In the genomic region with DNA sequence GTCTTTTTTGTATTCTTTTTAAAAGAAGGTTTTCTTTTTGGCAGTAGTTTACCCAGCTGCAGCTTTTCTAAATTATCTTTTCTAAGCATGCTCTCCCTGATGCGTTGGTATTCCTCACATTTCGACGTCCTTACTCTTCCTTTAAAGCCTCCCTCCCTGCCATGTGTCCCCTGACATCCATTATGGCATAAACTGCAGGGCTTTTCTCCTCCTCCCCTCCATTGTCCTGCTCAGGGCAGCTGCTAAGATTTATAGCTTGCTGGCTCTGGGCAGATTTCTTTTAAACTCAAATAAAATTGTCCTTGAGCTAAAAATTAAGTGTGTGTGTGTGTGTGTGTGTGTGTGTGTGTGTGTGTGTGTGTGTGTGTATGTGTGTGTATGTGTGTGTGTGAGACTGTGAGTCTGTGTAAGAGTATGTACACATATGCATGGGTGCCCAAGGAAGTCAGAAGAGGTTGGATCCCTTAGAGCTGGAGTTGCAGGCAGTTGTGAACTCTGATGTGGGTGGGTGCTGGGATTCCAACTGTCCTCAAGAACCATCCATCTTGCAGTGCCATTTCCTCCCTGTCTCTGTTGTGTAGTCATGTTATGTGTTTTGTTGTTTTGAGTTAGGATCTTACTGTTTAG, we compare ENCODE assay signal across 16 mouse cellular contexts. TPM values are rescaled to one million over a fixed set of nuclear protein-coding genes. Genes with fewer than 3 reads are reported as not detected.
A peak's percentile ranks its signal among the peaks of the same experiment; 100 is the strongest.
DNase-seq lines count a peak whose midpoint lies in the region; ATAC-seq lines count a peak whose summit lies in the region.
"Had no signal": no experiment of that assay in that cellular context is flagged by ENCODE, and none has a peak within 500 bp of the region (broad histone marks: within the 10 kb centered on the region; RNA-seq: fewer than 3 reads in every experiment).

No protein-coding gene starts in this region.

- 26% methylated on average over 3 of the region's 3 CpGs for WGBS in embryonic facial prominence, embryonic 15.5 days
- WGBS in neural tube, embryonic 14.5 days = 7% methylated on average over 3 of the region's 3 CpGs

- no peak overlapping the region for H3K4me3 ChIP-seq in embryonic facial prominence, embryonic 15.5 days (replicated peaks)
- H3K4me3 ChIP-seq in neural tube, embryonic 14.5 days (ENCODE audit: low read depth, low read length) = no peak overlapping the region
- H3K4me3 ChIP-seq: forebrain, embryonic 12.5 days had no signal

- DNase-seq in adrenal gland, adult 2 months = peak; percentile 40
- DNase-seq in adrenal gland, postnatal 4 days (ENCODE audit: low spot score in 2 of 2) = no peak
- peak; percentile 10 to 20 for DNase-seq in kidney, postnatal 4 days
- DNase-seq in kidney, adult 8-10 months = no peak
- no peak for DNase-seq in cerebellum, adult 18-20 months
- DNase-seq in heart, adult 11 months = no peak
- DNase-seq: cerebellum, adult 2 months; heart, adult 18-20 months; lung, embryonic 14.5 days; right cerebral cortex, postnatal 4 days; thymus, postnatal 25 days had no signal

- H3K36me3 ChIP-seq in embryonic facial prominence, embryonic 15.5 days = no peaks in the 10 kb centered on the region
- H3K36me3 ChIP-seq in neural tube, embryonic 14.5 days (ENCODE audit: control insufficient read depth, insufficient read depth, low read length) = no peaks in the 10 kb centered on the region
- H3K36me3 ChIP-seq: forebrain, embryonic 12.5 days had no signal

- peaks cover 10% of the 10 kb centered on the region for H3K4me1 ChIP-seq in embryonic facial prominence, embryonic 15.5 days
- 0 out of 2 replicates have a peak, but pooled peaks cover 2% of the 10 kb centered on the region for H3K4me1 ChIP-seq in neural tube, embryonic 14.5 days (ENCODE audit: control insufficient read depth, insufficient read depth, low read length)
- H3K4me1 ChIP-seq: forebrain, embryonic 12.5 days had no signal

- H3K27ac ChIP-seq in embryonic facial prominence, embryonic 15.5 days (replicated peaks) = peak overlapping the region; percentile 87
- H3K27ac ChIP-seq in neural tube, embryonic 14.5 days (ENCODE audit: low read depth, low read length) = peak overlapping the region; percentile 16; the same call in 1 of the 2 replicates
- H3K27ac ChIP-seq: forebrain, embryonic 12.5 days; hindbrain, embryonic 14.5 days had no signal

- H3K9me3 ChIP-seq in embryonic facial prominence, embryonic 15.5 days (replicated peaks) = no peaks in the 10 kb centered on the region
- H3K9me3 ChIP-seq in neural tube, embryonic 14.5 days (ENCODE audit: control insufficient read depth, low read length) = no peaks in the 10 kb centered on the region
- H3K9me3 ChIP-seq: forebrain, embryonic 12.5 days had no signal

- ATAC-seq in embryonic facial prominence, embryonic 15.5 days (ENCODE audit: insufficient number of reproducible peaks, low FRiP score, low TSS enrichment, low read depth) = peak; percentile 84
- ATAC-seq in neural tube, embryonic 14.5 days (ENCODE audit: low read depth) = no peak; the same call in 1 of the 2 replicates
- ATAC-seq: intestine, postnatal 0 days had no signal

- H3K4me2 ChIP-seq in embryonic facial prominence, embryonic 15.5 days (replicated peaks) = no peak overlapping the region
- H3K4me2 ChIP-seq in neural tube, embryonic 14.5 days (ENCODE audit: low read depth, low read length) = no peak overlapping the region
- H3K4me2 ChIP-seq: forebrain, embryonic 12.5 days; hindbrain, embryonic 14.5 days; lung, embryonic 14.5 days had no signal

- no peak overlapping the region for H3K9ac ChIP-seq in embryonic facial prominence, embryonic 15.5 days
- H3K9ac ChIP-seq in neural tube, embryonic 14.5 days (replicated peaks; ENCODE audit: low read depth, low read length) = no peak overlapping the region
- H3K9ac ChIP-seq: forebrain, embryonic 12.5 days; hindbrain, embryonic 14.5 days; lung, embryonic 14.5 days had no signal

- no peaks in the 10 kb centered on the region for H3K27me3 ChIP-seq in embryonic facial prominence, embryonic 15.5 days
- H3K27me3 ChIP-seq in neural tube, embryonic 14.5 days (ENCODE audit: control insufficient read depth, insufficient read depth, low read length) = no peaks in the 10 kb centered on the region
- H3K27me3 ChIP-seq: forebrain, embryonic 12.5 days had no signal

RNA-seq across cellular contexts. Expression of a gene that starts 10.3 kb away (rescaled TPM):
- total RNA-seq in adrenal gland, adult 2 months (2021) = 10 to 100 TPM; 27.3 to 31.5 TPM
- polyA plus RNA-seq in adrenal gland, adult 2 months (2012; rRNA removed) = 9.8 and 10.3 TPM in 2 replicates
- total RNA-seq in adrenal gland, postnatal 4 days (2021) = 10 to 100 TPM; 37.7 to 37.8 TPM
- polyA plus RNA-seq in embryonic facial prominence, embryonic 15.5 days (2015; fragmentation: Nextera tagmentation; extraction: Ambion mirVana) = 9.0 and 9.2 TPM in 2 replicates
- polyA plus RNA-seq in neural tube, embryonic 14.5 days (2014; fragmentation: Nextera tagmentation; extraction: Ambion mirVana) = 24.7 and 25.3 TPM in 2 replicates

RNA-seq across cellular contexts. Expression of a gene that starts 10.4 kb away (rescaled TPM):
- 10 to 100 TPM; 36.9 to 43.5 TPM for total RNA-seq in adrenal gland, adult 2 months (2021)
- 31.1 and 40.0 TPM in 2 replicates for polyA plus RNA-seq in adrenal gland, adult 2 months (2012; rRNA removed)
- total RNA-seq in adrenal gland, postnatal 4 days (2021) = 10 to 100 TPM; 30.1 to 32.7 TPM
- 35.7 and 36.7 TPM in 2 replicates for polyA plus RNA-seq in embryonic facial prominence, embryonic 15.5 days (2015; fragmentation: Nextera tagmentation; extraction: Ambion mirVana)
- 106 and 109 TPM in 2 replicates for polyA plus RNA-seq in neural tube, embryonic 14.5 days (2014; fragmentation: Nextera tagmentation; extraction: Ambion mirVana)

Comparison
In these comparisons a context has a peak if more than half of its experiments do, and no peak if none do; other contexts are left out.
1. DNase-seq: peak in adrenal gland, adult 2 months (single experiment) and kidney, postnatal 4 days (2 of 2); none in adrenal gland, postnatal 4 days (0 of 2), kidney, adult 8-10 months (0 of 2), cerebellum, adult 18-20 months (0 of 2) and heart, adult 11 months (single experiment).